Mouse (Mus musculus): ENCODE data around the gene Sptbn4. TPM values are rescaled to one million over a fixed set of nuclear protein-coding genes. Genes with fewer than 3 reads are reported as not detected.
A peak's percentile ranks its signal among the peaks of the same experiment; 100 is the strongest.

The Sptbn4 gene
- total and polyA plus RNA-seq, 2 experiments from 2014 or later: 3.8 to 22.3 TPM

DNA sequence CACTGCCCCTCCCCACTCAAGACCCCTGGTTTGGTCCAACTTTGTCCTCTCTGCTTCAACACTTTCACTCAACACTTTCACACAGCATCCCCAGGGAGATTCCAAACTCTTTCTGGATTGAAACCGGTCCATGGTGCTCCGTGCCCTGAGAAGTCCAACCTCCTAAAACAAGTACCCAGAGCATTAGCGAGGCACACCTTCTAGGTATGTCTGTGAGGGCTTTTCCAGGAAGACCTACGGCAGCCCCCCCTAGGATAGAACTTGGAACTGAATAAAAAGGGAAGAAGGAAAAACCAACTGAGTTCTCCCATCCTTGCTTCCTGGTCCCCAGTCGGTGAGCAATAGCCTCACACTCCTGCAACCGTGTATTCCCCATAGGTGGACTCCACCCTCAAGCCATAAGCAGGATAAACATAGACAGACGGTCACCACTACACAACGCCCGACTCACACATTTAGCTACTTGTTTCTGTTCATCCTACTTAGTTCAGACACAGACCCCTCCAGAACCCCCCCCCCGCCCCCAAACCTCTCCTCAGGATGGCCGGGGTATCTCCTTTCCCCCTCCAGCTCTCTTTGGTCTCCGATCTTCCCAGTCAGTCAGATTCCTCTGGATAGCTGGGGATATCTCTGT is 135.7 kb downstream of the Sptbn4 start:
- TF ChIP-seq CTCF (IDR thresholded peaks at IDR 0.05; ENCODE audit: low read depth): no peak
- H3K27ac ChIP-seq (ENCODE audit: low read depth, low read length): no peak overlapping the region
- H3K9me3 ChIP-seq (ENCODE audit: low read length): no peaks in the 10 kb centered on the region
- no peaks in the 10 kb centered on the region for H3K27me3 ChIP-seq (ENCODE audit: insufficient read depth, low read length)
- H3K4me2 ChIP-seq (ENCODE audit: low read depth): no peak overlapping the region
- DNase-seq (no peak), ATAC-seq (no peak)
- no peak overlapping the region for H3K4me3 ChIP-seq (ENCODE audit: low read depth, low read length)
- no peak overlapping the region for H3K9ac ChIP-seq
- WGBS: 94% methylated on average over 12 of the region's 12 CpGs
- H3K36me3 ChIP-seq (ENCODE audit: insufficient read depth): no peaks in the 10 kb centered on the region
- no peaks in the 10 kb centered on the region for H3K4me1 ChIP-seq (ENCODE audit: insufficient read depth)

DNA sequence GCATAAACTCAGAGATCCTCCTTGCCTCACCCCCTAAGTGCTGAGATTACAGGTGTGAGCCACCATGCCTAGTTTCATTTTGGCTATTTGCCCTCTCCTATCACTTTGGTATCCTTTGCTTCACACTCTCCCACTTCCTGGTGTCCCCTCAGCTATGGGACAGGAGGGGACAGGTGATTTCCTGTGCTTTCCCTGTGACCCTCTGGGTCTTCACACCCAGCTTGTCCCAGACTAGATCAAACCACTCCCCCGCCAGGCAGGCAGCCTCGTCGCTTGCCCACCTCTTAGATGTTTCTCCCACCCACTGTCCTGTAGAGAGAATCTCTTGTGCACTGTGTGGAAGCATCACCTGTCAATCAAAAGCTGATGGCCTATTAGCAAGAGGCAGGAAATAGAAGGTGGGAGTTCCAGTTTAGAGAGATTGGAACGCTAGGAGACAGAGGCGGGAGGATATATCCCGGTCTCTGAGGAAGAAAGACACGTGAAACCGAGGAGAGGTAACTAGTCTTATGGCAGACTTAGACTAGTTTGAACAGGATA is 136.4 kb downstream of the Sptbn4 start:
- no peaks in the 10 kb centered on the region; the same call in 1 of the 2 replicates for H3K36me3 ChIP-seq (ENCODE audit: insufficient read depth)
- H3K27ac ChIP-seq (ENCODE audit: low read depth, low read length): no peak overlapping the region
- DNase-seq (no peak), ATAC-seq (no peak)
- H3K27me3 ChIP-seq (ENCODE audit: insufficient read depth, low read length): no peaks in the 10 kb centered on the region
- H3K4me2 ChIP-seq (ENCODE audit: low read depth): no peak overlapping the region
- no peaks in the 10 kb centered on the region for H3K4me1 ChIP-seq (ENCODE audit: insufficient read depth)
- no peak overlapping the region for H3K4me3 ChIP-seq (ENCODE audit: low read depth, low read length)
- H3K9me3 ChIP-seq (ENCODE audit: low read length): no peaks in the 10 kb centered on the region
- no peak for TF ChIP-seq CTCF (IDR thresholded peaks at IDR 0.05; ENCODE audit: low read depth)
- no peak overlapping the region for H3K9ac ChIP-seq
- WGBS: 61% methylated on average over 8 of the region's 8 CpGs

DNA sequence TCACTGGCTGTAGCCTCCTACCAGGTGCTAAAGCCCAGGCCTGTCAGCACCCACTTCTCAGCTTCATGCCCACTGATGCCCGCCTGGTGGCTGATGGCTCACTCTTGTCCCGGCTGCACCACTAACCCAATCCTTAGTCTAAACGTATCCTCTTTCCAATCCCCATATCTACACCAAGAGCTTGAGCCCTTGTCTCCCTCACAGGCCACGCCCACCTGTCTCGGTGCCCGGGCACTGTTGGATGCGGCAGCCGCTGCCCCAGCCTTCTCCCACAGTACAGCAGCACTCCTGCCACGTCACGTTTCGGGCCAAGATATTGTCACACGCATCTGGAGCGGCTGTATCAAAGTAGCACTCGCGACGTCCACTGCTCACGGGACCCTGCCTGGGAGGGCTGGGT is 137.2 kb downstream of the Sptbn4 start:
- ATAC-seq (peak; percentile 72), DNase-seq (peak; percentile 66)
- TF ChIP-seq CTCF (IDR thresholded peaks at IDR 0.05; ENCODE audit: low read depth): no peak
- H3K9me3 ChIP-seq (ENCODE audit: low read length): no peaks in the 10 kb centered on the region
- WGBS: 8% methylated on average over 17 of the region's 17 CpGs
- H3K4me2 ChIP-seq (ENCODE audit: low read depth): peak overlapping the region; percentile 39
- H3K4me1 ChIP-seq (ENCODE audit: insufficient read depth): no peaks in the 10 kb centered on the region
- no peaks in the 10 kb centered on the region for H3K27me3 ChIP-seq (ENCODE audit: insufficient read depth, low read length)
- H3K4me3 ChIP-seq (ENCODE audit: low read depth, low read length): no peak overlapping the region
- no peak overlapping the region for H3K27ac ChIP-seq (ENCODE audit: low read depth, low read length)
- no peak overlapping the region for H3K9ac ChIP-seq
- H3K36me3 ChIP-seq (ENCODE audit: insufficient read depth): no peaks in the 10 kb centered on the region; the same call in 1 of the 2 replicates

DNA sequence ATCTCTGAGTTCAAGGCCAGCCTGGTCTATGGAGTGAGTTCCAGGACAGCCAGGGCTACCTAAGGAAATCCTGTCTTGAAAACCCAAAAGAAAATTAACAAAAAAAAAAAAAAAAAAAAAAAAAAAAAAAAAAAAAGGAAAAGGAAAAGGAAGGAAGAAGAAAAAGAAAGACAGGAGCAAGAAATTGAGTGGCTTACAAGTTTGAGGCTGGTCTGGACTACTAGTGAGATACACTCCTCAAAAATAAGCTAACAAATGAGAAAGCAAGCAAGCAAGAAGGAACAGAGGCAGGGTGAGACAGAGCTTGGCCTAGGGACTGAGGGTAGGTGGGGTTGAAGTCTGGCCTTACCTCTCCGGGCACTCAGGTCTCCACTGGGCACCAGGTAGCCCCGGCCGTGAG is 137.7 kb downstream of the Sptbn4 start:
- 36% methylated on average over 3 of the region's 3 CpGs for WGBS
- TF ChIP-seq CTCF (IDR thresholded peaks at IDR 0.05; ENCODE audit: low read depth): no peak
- H3K9me3 ChIP-seq (ENCODE audit: low read length): no peaks in the 10 kb centered on the region
- no peaks in the 10 kb centered on the region for H3K4me1 ChIP-seq (ENCODE audit: insufficient read depth)
- DNase-seq (no peak), ATAC-seq (no peak)
- H3K4me2 ChIP-seq (ENCODE audit: low read depth): no peak overlapping the region
- H3K9ac ChIP-seq: no peak overlapping the region
- H3K4me3 ChIP-seq (ENCODE audit: low read depth, low read length): no peak overlapping the region
- H3K27ac ChIP-seq (ENCODE audit: low read depth, low read length): no peak overlapping the region
- no peaks in the 10 kb centered on the region for H3K27me3 ChIP-seq (ENCODE audit: insufficient read depth, low read length)
- no peaks in the 10 kb centered on the region; the same call in 1 of the 2 replicates for H3K36me3 ChIP-seq (ENCODE audit: insufficient read depth)

DNA sequence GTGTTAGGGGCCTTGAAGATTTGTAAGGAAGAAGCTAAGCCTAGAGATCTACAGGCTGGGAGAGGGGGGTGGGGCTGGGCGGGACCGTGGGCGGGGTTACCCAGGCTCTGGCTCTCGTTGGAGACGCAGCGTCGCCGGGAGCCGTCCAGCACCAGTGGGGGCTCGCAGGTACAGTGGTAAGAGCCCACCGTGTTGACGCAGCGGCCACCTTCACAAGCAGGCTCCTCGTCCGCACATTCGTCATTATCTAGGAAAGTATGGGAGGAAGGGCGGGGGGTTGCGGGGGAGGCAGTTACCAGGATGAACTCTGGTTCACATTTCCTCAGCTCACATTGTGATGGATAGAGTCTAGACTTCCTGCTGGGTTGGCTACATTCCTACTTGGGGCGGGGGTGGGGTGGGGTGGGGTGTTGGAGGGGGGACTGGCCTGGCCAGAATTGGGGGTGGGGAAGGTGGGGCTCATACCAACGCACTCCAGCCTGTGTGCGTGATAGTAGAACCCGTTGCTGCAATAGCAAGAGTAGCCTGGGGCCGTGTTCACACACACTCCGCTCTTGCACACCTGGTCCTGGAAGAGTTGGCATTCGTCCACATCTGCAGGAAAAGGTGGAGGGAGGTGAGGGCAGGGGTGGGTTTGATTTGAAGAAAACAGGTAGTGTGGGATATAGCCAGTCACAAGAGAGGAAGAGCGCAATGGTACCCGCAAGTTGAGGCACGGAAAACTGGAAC is 138.5 kb downstream of the Sptbn4 start:
- Histone ChIP-seq H3K4me3 (ENCODE audit: low read depth, low read length) (peak overlapping the region; percentile 14; the same call in 1 of the 2 replicates), H3K9me3 (ENCODE audit: low read length) (no peaks in the 10 kb centered on the region), H3K36me3 (ENCODE audit: insufficient read depth) (no peaks in the 10 kb centered on the region; the same call in 1 of the 2 replicates), H3K27ac (ENCODE audit: low read depth, low read length) (no peak overlapping the region), H3K4me2 (ENCODE audit: low read depth) (peak overlapping the region; percentile 41), H3K27me3 (ENCODE audit: insufficient read depth, low read length) (no peaks in the 10 kb centered on the region), H3K9ac (no peak overlapping the region), H3K4me1 (ENCODE audit: insufficient read depth) (no peaks in the 10 kb centered on the region)
- 17% methylated on average over 28 of the region's 28 CpGs for WGBS
- TF ChIP-seq CTCF (IDR thresholded peaks at IDR 0.05; ENCODE audit: low read depth): no peak
- ATAC-seq (0 out of 2 replicates have a peak, but pooled peaks have one; percentile 26), DNase-seq (no peak)

DNA sequence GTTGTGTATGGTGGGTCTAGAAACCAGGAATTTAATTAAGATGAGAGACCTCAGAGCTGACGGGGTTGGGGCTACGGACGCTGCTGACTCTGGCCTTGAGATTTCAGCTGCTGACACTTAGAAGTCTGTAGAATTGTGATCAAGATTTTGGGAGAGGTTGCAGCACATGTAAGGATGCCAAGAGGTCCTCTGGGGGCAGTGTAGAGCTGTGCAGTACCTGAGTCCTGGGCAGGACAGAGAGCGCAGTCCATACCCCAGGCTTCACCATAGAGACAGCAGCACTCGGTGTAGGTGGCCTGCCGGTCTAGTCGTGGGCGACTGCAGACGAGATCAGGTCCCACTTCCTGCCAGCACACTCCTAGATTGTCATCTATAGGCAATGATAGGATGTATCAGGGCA is 139.9 kb downstream of the Sptbn4 start:
- no peaks in the 10 kb centered on the region; the same call in 1 of the 2 replicates for H3K36me3 ChIP-seq (ENCODE audit: insufficient read depth)
- no peaks in the 10 kb centered on the region for H3K9me3 ChIP-seq (ENCODE audit: low read length)
- no peak overlapping the region for H3K4me3 ChIP-seq (ENCODE audit: low read depth, low read length)
- no peak overlapping the region for H3K27ac ChIP-seq (ENCODE audit: low read depth, low read length)
- H3K4me2 ChIP-seq (ENCODE audit: low read depth): no peak overlapping the region
- no peaks in the 10 kb centered on the region for H3K4me1 ChIP-seq (ENCODE audit: insufficient read depth)
- peak; percentile 42 for TF ChIP-seq CTCF (IDR thresholded peaks at IDR 0.05; ENCODE audit: low read depth)
- no peaks in the 10 kb centered on the region for H3K27me3 ChIP-seq (ENCODE audit: insufficient read depth, low read length)
- ATAC-seq (no peak), DNase-seq (no peak)
- 69% methylated on average over 9 of the region's 9 CpGs for WGBS
- H3K9ac ChIP-seq: no peak overlapping the region

Other genes starting within 250 kb of the Sptbn4 start
- 13.6 and 17.6 TPM in 2 replicates for gene Itpkc, start 219.0 kb downstream of the Sptbn4 start, total RNA-seq (2014; rRNA removed)
- gene Itpkc, start 219.0 kb downstream of the Sptbn4 start, polyA plus RNA-seq (2015; fragmentation: Nextera tagmentation; extraction: Ambion mirVana): 4.0 and 4.4 TPM in 2 replicates
- 25.0 and 26.3 TPM in 2 replicates for gene Coq8b, start 214.7 kb downstream of the Sptbn4 start, total RNA-seq (2014; rRNA removed)
- 16.5 and 19.1 TPM in 2 replicates for gene Coq8b, start 214.7 kb downstream of the Sptbn4 start, polyA plus RNA-seq (2015; fragmentation: Nextera tagmentation; extraction: Ambion mirVana)
- gene Numbl, start 189.3 kb downstream of the Sptbn4 start, total RNA-seq (2014; rRNA removed): 81.6 and 86.4 TPM in 2 replicates
- 47.5 and 51.7 TPM in 2 replicates for gene Numbl, start 189.3 kb downstream of the Sptbn4 start, polyA plus RNA-seq (2015; fragmentation: Nextera tagmentation; extraction: Ambion mirVana)
- 13.4 and 26.7 TPM in 2 replicates for gene Ltbp4, start 110.0 kb downstream of the Sptbn4 start, total RNA-seq (2014; rRNA removed)
- gene Ltbp4, start 110.0 kb downstream of the Sptbn4 start, polyA plus RNA-seq (2015; fragmentation: Nextera tagmentation; extraction: Ambion mirVana): 8.3 and 11.7 TPM in 2 replicates
- gene Shkbp1, start 91.7 kb downstream of the Sptbn4 start, total RNA-seq (2014; rRNA removed): 30.2 and 35.6 TPM in 2 replicates
- gene Shkbp1, start 91.7 kb downstream of the Sptbn4 start, polyA plus RNA-seq (2015; fragmentation: Nextera tagmentation; extraction: Ambion mirVana): 31.8 and 33.1 TPM in 2 replicates
- not detected in 2 replicates for gene Gm20479, start 90.3 kb downstream of the Sptbn4 start, total RNA-seq (2014; rRNA removed)
- gene Gm20479, start 90.3 kb downstream of the Sptbn4 start, polyA plus RNA-seq (2015; fragmentation: Nextera tagmentation; extraction: Ambion mirVana): not detected in 2 replicates
- gene Blvrb, start 292 bp upstream of the Sptbn4 start, total RNA-seq (2014; rRNA removed): 11.6 and 14.3 TPM in 2 replicates
- gene Blvrb, start 292 bp upstream of the Sptbn4 start, polyA plus RNA-seq (2015; fragmentation: Nextera tagmentation; extraction: Ambion mirVana): 16.3 and 18.9 TPM in 2 replicates
- gene Sertad3, start 26.1 kb upstream of the Sptbn4 start, total RNA-seq (2014; rRNA removed): 1.8 and 5.5 TPM in 2 replicates
- gene Sertad3, start 26.1 kb upstream of the Sptbn4 start, polyA plus RNA-seq (2015; fragmentation: Nextera tagmentation; extraction: Ambion mirVana): 4.3 and 4.9 TPM in 2 replicates
- 5.2 and 6.3 TPM in 2 replicates for gene Sertad1, start 39.2 kb upstream of the Sptbn4 start, total RNA-seq (2014; rRNA removed)
- 6.3 and 7.4 TPM in 2 replicates for gene Sertad1, start 39.2 kb upstream of the Sptbn4 start, polyA plus RNA-seq (2015; fragmentation: Nextera tagmentation; extraction: Ambion mirVana)
- 1.9 and 2.4 TPM in 2 replicates for gene Prx, start 51.6 kb upstream of the Sptbn4 start, total RNA-seq (2014; rRNA removed)
- gene Prx, start 51.6 kb upstream of the Sptbn4 start, polyA plus RNA-seq (2015; fragmentation: Nextera tagmentation; extraction: Ambion mirVana): 1.1 and 1.4 TPM in 2 replicates
- gene Hipk4, start 75.6 kb upstream of the Sptbn4 start, total RNA-seq (2014; rRNA removed): 0.38 and 0.95 TPM in 2 replicates
- 0.27 and 0.49 TPM in 2 replicates for gene Hipk4, start 75.6 kb upstream of the Sptbn4 start, polyA plus RNA-seq (2015; fragmentation: Nextera tagmentation; extraction: Ambion mirVana)
- 144 and 219 TPM in 2 replicates for gene Pld3, start 105.5 kb upstream of the Sptbn4 start, total RNA-seq (2014; rRNA removed)
- gene Pld3, start 105.5 kb upstream of the Sptbn4 start, polyA plus RNA-seq (2015; fragmentation: Nextera tagmentation; extraction: Ambion mirVana): 205 and 246 TPM in 2 replicates
- gene 2310022A10Rik, start 105.5 kb upstream of the Sptbn4 start, total RNA-seq (2014; rRNA removed): 7.5 and 8.7 TPM in 2 replicates
- gene 2310022A10Rik, start 105.5 kb upstream of the Sptbn4 start, polyA plus RNA-seq (2015; fragmentation: Nextera tagmentation; extraction: Ambion mirVana): 26.3 and 28.1 TPM in 2 replicates
- gene Akt2, start 143.9 kb upstream of the Sptbn4 start, total RNA-seq (2014; rRNA removed): 61.1 and 64.2 TPM in 2 replicates
- 53.7 and 53.9 TPM in 2 replicates for gene Akt2, start 143.9 kb upstream of the Sptbn4 start, polyA plus RNA-seq (2015; fragmentation: Nextera tagmentation; extraction: Ambion mirVana)
- gene Ttc9b, start 206.2 kb upstream of the Sptbn4 start, total RNA-seq (2014; rRNA removed): 95.8 and 111 TPM in 2 replicates
- 116 and 118 TPM in 2 replicates for gene Ttc9b, start 206.2 kb upstream of the Sptbn4 start, polyA plus RNA-seq (2015; fragmentation: Nextera tagmentation; extraction: Ambion mirVana)
- gene Map3k10, start 226.9 kb upstream of the Sptbn4 start, total RNA-seq (2014; rRNA removed): 117 and 126 TPM in 2 replicates
- gene Map3k10, start 226.9 kb upstream of the Sptbn4 start, polyA plus RNA-seq (2015; fragmentation: Nextera tagmentation; extraction: Ambion mirVana): 20.8 and 22.5 TPM in 2 replicates
- gene Zfp607b, start 241.7 kb upstream of the Sptbn4 start, total RNA-seq (2014; rRNA removed): 8.5 and 10.6 TPM in 2 replicates
- gene Zfp607b, start 241.7 kb upstream of the Sptbn4 start, polyA plus RNA-seq (2015; fragmentation: Nextera tagmentation; extraction: Ambion mirVana): 5.7 and 6.5 TPM in 2 replicates